Mouse (Mus musculus) MEL (cell line): ENCODE data around the gene B3gat2. TPM values are rescaled to one million over a fixed set of nuclear protein-coding genes. Genes with fewer than 3 reads are reported as not detected.

Experiments
- DNase-seq: peaks from one replicate; pipeline ENCODE4 v3.0.0; 2011; ENCODE audit warnings: low read depth, low spot score
- H3K27ac ChIP-seq: 2 replicates; pipeline ENCODE4 v1.5.1; 2012; ENCODE audit warnings: low read depth, mild to moderate bottlenecking, control low read depth, low read length, moderate library complexity; ENCODE audit not compliant: control insufficient read depth
- H3K27me3 ChIP-seq, 2 experiments: fragments of 150-350 bp in 1 of 2; sonication (generic) in 1 of 2; 2 replicates each; pipeline ENCODE4 v1.6.1; 2012; ENCODE audit warnings: low read length in 2 of 2, mild to moderate bottlenecking in 2 of 2, improper control_type of control experiment in 1 of 2, moderate library complexity in 1 of 2; ENCODE audit not compliant: insufficient read depth in 2 of 2, control insufficient read depth in 1 of 2
- H3K36me3 ChIP-seq, 2 experiments: 2 replicates each; pipeline ENCODE4 v1.6.1; 2012 to 2014; ENCODE audit warnings: low read length in 2 of 2, improper control_type of control experiment in 1 of 2, inconsistent platforms in 1 of 2, mild to moderate bottlenecking in 1 of 2; ENCODE audit not compliant: insufficient read depth in 2 of 2, control insufficient read depth in 1 of 2
- H3K4me1 ChIP-seq, 2 experiments: fragments of 150-350 bp in 1 of 2; sonication (generic) in 1 of 2; 2 replicates each; pipeline ENCODE4 v1.6.1; 2012; ENCODE audit warnings: low read length in 2 of 2, improper control_type of control experiment in 1 of 2, mild to moderate bottlenecking in 1 of 2; ENCODE audit not compliant: insufficient read depth in 2 of 2, control insufficient read depth in 1 of 2
- H3K4me3 ChIP-seq, 2 experiments: fragments of 150-350 bp in 1 of 2; sonication (generic) in 1 of 2; 2 replicates each; pipeline ENCODE4 v1.5.1; 2012; ENCODE audit warnings: low read depth in 2 of 2, low read length in 2 of 2, mild to moderate bottlenecking in 2 of 2, moderate library complexity in 2 of 2, control low read depth in 1 of 2, improper control_type of control experiment in 1 of 2; ENCODE audit not compliant: control insufficient read depth in 1 of 2, insufficient read depth in 1 of 2
- H3K79me2 ChIP-seq: 2 replicates; pipeline ENCODE4 v1.6.1; 2012; ENCODE audit warnings: mild to moderate bottlenecking, low read length, moderate library complexity; ENCODE audit not compliant: control insufficient read depth, poor library complexity, insufficient read depth
- H3K9ac ChIP-seq: 2 replicates; pipeline ENCODE4 v1.6.1; 2012; ENCODE audit warnings: low read depth, mild to moderate bottlenecking, control low read depth, low read length, moderate library complexity; ENCODE audit not compliant: control insufficient read depth, poor library complexity, severe bottlenecking
- H3K9me3 ChIP-seq: fragments of 150-350 bp; sonication (generic); replicated peaks from 2 replicates; pipeline ENCODE4 v1.6.1; 2012; ENCODE audit warnings: mild to moderate bottlenecking, low read length, improper control_type of control experiment, moderate library complexity; ENCODE audit not compliant: insufficient read depth
- BHLHE40 ChIP-seq: IDR thresholded peaks from 2 replicates; pipeline ENCODE4 v1.6.1; 2012; ENCODE audit warnings: low read depth, mild to moderate bottlenecking, inconsistent platforms, low read length, improper control_type of control experiment, borderline replicate concordance
- CHD2 ChIP-seq: IDR thresholded peaks from 2 replicates; pipeline ENCODE4 v1.6.1; 2011; ENCODE audit warnings: low read length, improper control_type of control experiment
- CTCF ChIP-seq, 3 experiments: IDR thresholded peaks in 2 of 3; conservative IDR thresholded peaks in 1 of 3; 2 replicates each; pipeline ENCODE4 v1.5.1; 2011 to 2012; ENCODE audit warnings: low read length in 3 of 3, low read depth in 2 of 3, mild to moderate bottlenecking in 2 of 3, improper control_type of control experiment in 1 of 3, inconsistent platforms in 1 of 3, mixed read lengths in 1 of 3, moderate library complexity in 1 of 3; ENCODE audit not compliant: control insufficient read depth in 1 of 3, insufficient read depth in 1 of 3, poor library complexity in 1 of 3, severe bottlenecking in 1 of 3
- E2F4 ChIP-seq: IDR thresholded peaks from 2 replicates; pipeline ENCODE4 v1.6.1; 2011; ENCODE audit warnings: low read depth, low read length, improper control_type of control experiment, borderline replicate concordance
- ELF1 ChIP-seq: IDR thresholded peaks from 2 replicates; pipeline ENCODE4 v1.6.1; 2014; ENCODE audit warnings: low read depth, mild to moderate bottlenecking, inconsistent platforms, low read length, improper control_type of control experiment, moderate library complexity
- EP300 ChIP-seq, 2 experiments: IDR thresholded peaks; 2 replicates each; pipeline ENCODE4 v1.6.1; 2011; ENCODE audit warnings: improper control_type of control experiment in 2 of 2, low read length in 2 of 2, low read depth in 1 of 2, mild to moderate bottlenecking in 1 of 2
- ETS1 ChIP-seq: IDR thresholded peaks from 2 replicates; pipeline ENCODE4 v1.6.1; 2012; ENCODE audit warnings: low read depth, mild to moderate bottlenecking, inconsistent platforms, low read length, improper control_type of control experiment, moderate library complexity
- GATA1 ChIP-seq: IDR thresholded peaks from 2 replicates; pipeline ENCODE4 v1.6.1; 2011; ENCODE audit warnings: low read depth, low read length, improper control_type of control experiment
- HCFC1 ChIP-seq: IDR thresholded peaks from 2 replicates; pipeline ENCODE4 v1.6.1; 2012; ENCODE audit warnings: low read depth, mild to moderate bottlenecking, inconsistent platforms, low read length, improper control_type of control experiment, moderate library complexity
- JUND ChIP-seq: IDR thresholded peaks from 2 replicates; pipeline ENCODE4 v1.6.1; 2011; ENCODE audit warnings: low read depth, mild to moderate bottlenecking, improper control_type of control experiment, low read length
- KAT2A ChIP-seq: conservative IDR thresholded peaks from 2 replicates; pipeline ENCODE4 v1.6.1; 2012; ENCODE audit warnings: low read depth, low read length, improper control_type of control experiment, inconsistent platforms
- MAFK ChIP-seq: IDR thresholded peaks from 2 replicates; pipeline ENCODE4 v1.6.1; 2011; ENCODE audit warnings: low read depth, mild to moderate bottlenecking, low read length, improper control_type of control experiment, borderline replicate concordance
- MAX ChIP-seq: IDR thresholded peaks from 2 replicates; pipeline ENCODE4 v1.6.1; 2011; ENCODE audit warnings: low read length, improper control_type of control experiment
- MAZ ChIP-seq: IDR thresholded peaks from 2 replicates; pipeline ENCODE4 v1.6.1; 2012; ENCODE audit warnings: low read depth, mild to moderate bottlenecking, inconsistent platforms, low read length, improper control_type of control experiment
- MEF2A ChIP-seq: IDR thresholded peaks from 2 replicates; pipeline ENCODE4 v1.6.1; 2014; ENCODE audit warnings: low read depth, mild to moderate bottlenecking, inconsistent platforms, low read length, improper control_type of control experiment; ENCODE audit not compliant: poor library complexity, insufficient replicate concordance, severe bottlenecking; ENCODE audit errors: extremely low read depth
- MXI1 ChIP-seq: IDR thresholded peaks from 2 replicates; pipeline ENCODE4 v1.6.1; 2011; ENCODE audit warnings: mild to moderate bottlenecking, low read depth, low read length, improper control_type of control experiment
- MYB ChIP-seq: IDR thresholded peaks from 2 replicates; pipeline ENCODE4 v1.6.1; 2011; ENCODE audit warnings: mild to moderate bottlenecking, low read depth, low read length, improper control_type of control experiment
- MYC ChIP-seq: IDR thresholded peaks from 2 replicates; pipeline ENCODE4 v1.6.1; 2011; ENCODE audit warnings: low read depth, mild to moderate bottlenecking, low read length, improper control_type of control experiment, moderate library complexity
- NELFE ChIP-seq: IDR thresholded peaks from 2 replicates; pipeline ENCODE4 v1.6.1; 2011; ENCODE audit warnings: low read depth, low read length, improper control_type of control experiment
- NRF1 ChIP-seq: IDR thresholded peaks from 2 replicates; pipeline ENCODE4 v1.6.1; 2014; ENCODE audit warnings: low read depth, mild to moderate bottlenecking, inconsistent platforms, low read length, improper control_type of control experiment, moderate library complexity; ENCODE audit not compliant: poor library complexity, insufficient read depth, severe bottlenecking
- POLR2A ChIP-seq, 2 experiments: IDR thresholded peaks; 2 replicates each; pipeline ENCODE4 v1.6.1; 2011 to 2012; ENCODE audit warnings: low read length in 2 of 2, mild to moderate bottlenecking in 2 of 2, control low read depth in 1 of 2, improper control_type of control experiment in 1 of 2, low read depth in 1 of 2, moderate library complexity in 1 of 2; ENCODE audit not compliant: control insufficient read depth in 1 of 2, insufficient read depth in 1 of 2, poor library complexity in 1 of 2
- POLR2AphosphoS2 ChIP-seq: IDR thresholded peaks from 2 replicates; pipeline ENCODE4 v1.6.1; 2011; ENCODE audit warnings: low read length, improper control_type of control experiment
- POLR2AphosphoS5 ChIP-seq: IDR thresholded peaks from 2 replicates; pipeline ENCODE4 v1.6.1; 2012; ENCODE audit warnings: low read depth, borderline replicate concordance, mild to moderate bottlenecking, inconsistent platforms, low read length, moderate library complexity, mixed read lengths
- RAD21 ChIP-seq: IDR thresholded peaks from 2 replicates; pipeline ENCODE4 v1.6.1; 2011; ENCODE audit warnings: mild to moderate bottlenecking, low read depth, low read length, improper control_type of control experiment
- RCOR1 ChIP-seq: IDR thresholded peaks from 2 replicates; pipeline ENCODE4 v1.6.1; 2012; ENCODE audit warnings: low read depth, mild to moderate bottlenecking, inconsistent platforms, low read length, improper control_type of control experiment
- SIN3A ChIP-seq: IDR thresholded peaks from 2 replicates; pipeline ENCODE4 v1.6.1; 2012; ENCODE audit warnings: low read length, improper control_type of control experiment, inconsistent platforms
- TAL1 ChIP-seq: IDR thresholded peaks from 2 replicates; pipeline ENCODE4 v1.6.1; 2012; ENCODE audit warnings: mild to moderate bottlenecking, inconsistent platforms, low read length, moderate library complexity, mixed read lengths
- TBP ChIP-seq: IDR thresholded peaks from 2 replicates; pipeline ENCODE4 v1.8.0; 2011; ENCODE audit warnings: low read depth, low read length, improper control_type of control experiment
- TCF12 ChIP-seq: IDR thresholded peaks from 2 replicates; pipeline ENCODE4 v1.6.1; 2014; ENCODE audit warnings: low read depth, mild to moderate bottlenecking, inconsistent platforms, low read length, improper control_type of control experiment, moderate library complexity
- UBTF ChIP-seq: IDR thresholded peaks from 2 replicates; pipeline ENCODE4 v1.6.1; 2012; ENCODE audit warnings: low read depth, mild to moderate bottlenecking, inconsistent platforms, low read length, improper control_type of control experiment, moderate library complexity, borderline replicate concordance; ENCODE audit not compliant: insufficient read depth
- USF1 ChIP-seq: IDR thresholded peaks from 2 replicates; pipeline ENCODE4 v1.6.1; 2014; ENCODE audit warnings: low read depth, mild to moderate bottlenecking, inconsistent platforms, low read length, improper control_type of control experiment, moderate library complexity
- USF2 ChIP-seq, 2 experiments: IDR thresholded peaks; 2 replicates each; pipeline ENCODE4 v1.6.1; 2011 to 2012; ENCODE audit warnings: improper control_type of control experiment in 2 of 2, low read length in 2 of 2, borderline replicate concordance in 1 of 2, inconsistent platforms in 1 of 2, low read depth in 1 of 2, mild to moderate bottlenecking in 1 of 2; ENCODE audit not compliant: insufficient read depth in 1 of 2
- ZC3H11A ChIP-seq: IDR thresholded peaks from 2 replicates; pipeline ENCODE4 v1.6.1; 2012; ENCODE audit warnings: low read depth, mild to moderate bottlenecking, inconsistent platforms, low read length, improper control_type of control experiment
- ZMIZ1 ChIP-seq: IDR thresholded peaks from 2 replicates; pipeline ENCODE4 v1.6.1; 2012; ENCODE audit warnings: low read depth, mild to moderate bottlenecking, inconsistent platforms, low read length, improper control_type of control experiment, moderate library complexity
- ZNF384 ChIP-seq: IDR thresholded peaks from 2 replicates; pipeline ENCODE4 v1.6.1; 2012; ENCODE audit warnings: low read depth, mild to moderate bottlenecking, inconsistent platforms, low read length, improper control_type of control experiment
- polyA plus RNA-seq, 2 experiments: library from polyadenylated mRNA; stranded (reverse) in 1 of 2; unstranded in 1 of 2; fragments of >175 nt in 1 of 2; fragments of >200 nt in 1 of 2; gene quantifications; 2 replicates each; pipeline versions ENCODE4 v1.2.1 to v1.2.4; 2012; ENCODE audit warnings: low replicate concordance in 2 of 2, low read depth in 1 of 2; ENCODE audit not compliant: insufficient read length in 2 of 2, insufficient read depth in 1 of 2, missing spikeins in 1 of 2
- total RNA-seq: library from RNA; depleted of rRNA; stranded (reverse); fragments of 300-350 nt; gene quantifications from 2 replicates; pipeline ENCODE4 v1.2.3, GENCODE M21; 2012

The B3gat2 gene
- total and polyA plus RNA-seq, 3 experiments = 0.75 to 0.77 TPM; not detected in 1

- Histone ChIP-seq H3K27ac (no peak overlapping the region), H3K4me3 (peak overlapping the region in 1 of 2 experiments; percentile 42; a peak in 2 of 4 replicates), H3K79me2 (no peaks in the 10 kb centered on the region), H3K27me3 (no peaks in the 10 kb centered on the region), H3K9ac (peak overlapping the region; percentile 29), H3K36me3 (no peaks in the 10 kb centered on the region; a peak in 1 of 4 replicates), H3K4me1 (0 out of 4 replicates have a peak, but pooled peaks cover 0 to 4% of the 10 kb centered on the region in 2 experiments), H3K9me3 (no peaks in the 10 kb centered on the region)
- peak; percentile 88 for DNase-seq
- TF ChIP-seq ZNF384 = no peak
- no peak for TF ChIP-seq POLR2A (IDR thresholded peaks at IDR 0.05; ENCODE audit: control insufficient read depth in 1 of 2, insufficient read depth in 1 of 2, low read depth in 1 of 2, low read length in 2 of 2, poor library complexity in 1 of 2)
- 0 out of 2 replicates have a peak, but pooled peaks have one; percentile 7 for TF ChIP-seq MYB
- TF ChIP-seq SIN3A = peak; percentile 32; the same call in 1 of the 2 replicates
- no peak for TF ChIP-seq GATA1
- no peak for TF ChIP-seq MEF2A
- no peak for TF ChIP-seq KAT2A
- TF ChIP-seq CHD2 = no peak
- no peak for TF ChIP-seq MYC
- TF ChIP-seq MAZ = peak; percentile 30; the same call in 1 of the 2 replicates
- TF ChIP-seq TCF12 = no peak
- peak; percentile 89 for TF ChIP-seq RAD21
- TF ChIP-seq RCOR1 = no peak
- no peak for TF ChIP-seq NRF1
- TF ChIP-seq NELFE = no peak
- no peak for TF ChIP-seq USF2 (IDR thresholded peaks at IDR 0.05; ENCODE audit: borderline replicate concordance in 1 of 2, insufficient read depth in 1 of 2, low read depth in 1 of 2, low read length in 2 of 2)
- TF ChIP-seq E2F4 = no peak
- no peak for TF ChIP-seq ZMIZ1
- no peak for TF ChIP-seq TAL1
- TF ChIP-seq ELF1 = no peak
- no peak for TF ChIP-seq ETS1
- TF ChIP-seq POLR2AphosphoS5 = no peak
- TF ChIP-seq ZC3H11A = peak; percentile 91
- no peak for TF ChIP-seq POLR2AphosphoS2
- TF ChIP-seq USF1 = no peak
- TF ChIP-seq BHLHE40 = no peak
- peak; percentile 69; the same call in 1 of the 2 replicates for TF ChIP-seq MAX
- no peak for TF ChIP-seq TBP
- TF ChIP-seq MAFK = no peak
- TF ChIP-seq UBTF = no peak
- peak; percentile 61 to 90 (median 66) for TF ChIP-seq CTCF (IDR thresholded peaks at IDR 0.05 in 2 of 3, conservative IDR thresholded peaks at IDR 0.05 in 1 of 3; ENCODE audit: control insufficient read depth in 1 of 3, insufficient read depth in 1 of 3, low read depth in 2 of 3, low read length in 3 of 3, poor library complexity in 1 of 3, severe bottlenecking in 1 of 3)
- no peak for TF ChIP-seq HCFC1
- TF ChIP-seq EP300 (IDR thresholded peaks at IDR 0.05; ENCODE audit: low read depth in 1 of 2, low read length in 2 of 2) = no peak
- no peak for TF ChIP-seq JUND
- TF ChIP-seq MXI1 = no peak
Measured at GRCm38 (mm10) chr1:23826887-23827758, 65.6 kb downstream of the B3gat2 start.
